11 mouse cellular contexts compared by ENCODE assay signal in genomic region chr16:24494531-24494930, GRCm38 (mm10).
DNase-seq lines count a peak whose midpoint lies in the region; ATAC-seq and TF ChIP-seq lines count a peak whose summit lies in the region.
"Had no signal": no experiment of that assay in that cellular context is flagged by ENCODE, and none has a peak within 500 bp of the region (broad histone marks: within the 10 kb centered on the region; RNA-seq: fewer than 3 reads in every experiment).

No protein-coding gene starts in this region.

- 48% methylated on average over 6 of the region's 6 CpGs for WGBS in lung, adult 2 months
- 23% methylated on average over 6 of the region's 6 CpGs for WGBS in embryonic facial prominence, embryonic 14.5 days
- WGBS in limb, embryonic 12.5 days, result 50% methylated on average over 6 of the region's 6 CpGs

- peaks cover 33% of the 10 kb centered on the region for H3K4me1 ChIP-seq in lung, adult 2 months (ENCODE audit: control insufficient read depth, insufficient read depth, low read length)
- peaks cover 47% of the 10 kb centered on the region for H3K4me1 ChIP-seq in embryonic facial prominence, embryonic 14.5 days (ENCODE audit: control insufficient read depth, insufficient read depth, low read length)
- H3K4me1 ChIP-seq in limb, embryonic 12.5 days (replicated peaks), result peaks cover 52% of the 10 kb centered on the region

- peak; percentile 68 to 69 for DNase-seq in lung, adult 18-20 months
- DNase-seq in lung, adult 2 months, result no peak
- DNase-seq in embryonic facial prominence, embryonic 14.5 days (ENCODE audit: low spot score), result peak; percentile 73
- no peak for DNase-seq in cerebellum, adult 11 months
- no peak for DNase-seq in gastrocnemius, postnatal 10 days
- DNase-seq: thymus, adult 2 months had no signal

- no peaks in the 10 kb centered on the region for H3K27me3 ChIP-seq in embryonic facial prominence, embryonic 14.5 days (replicated peaks; ENCODE audit: control insufficient read depth, insufficient read depth, low read length)
- no peaks in the 10 kb centered on the region for H3K27me3 ChIP-seq in limb, embryonic 12.5 days
- H3K27me3 ChIP-seq: forebrain, embryonic 13.5 days; hindbrain, embryonic 15.5 days had no signal

- H3K27ac ChIP-seq in embryonic facial prominence, embryonic 14.5 days (replicated peaks; ENCODE audit: low read depth, low read length), result peak overlapping the region; percentile 44
- H3K27ac ChIP-seq in limb, embryonic 12.5 days, result 0 out of 2 replicates have a peak overlapping the region, but pooled peaks have one; percentile 23
- H3K27ac ChIP-seq: forebrain, embryonic 13.5 days; hindbrain, embryonic 15.5 days had no signal

- ATAC-seq in embryonic facial prominence, embryonic 14.5 days (ENCODE audit: low read depth), result no peak
- ATAC-seq in limb, embryonic 12.5 days (ENCODE audit: insufficient number of reproducible peaks, insufficient read depth, low FRiP score, low TSS enrichment, low read depth), result no peak
- ATAC-seq in monocyte, adult 5-6 weeks (replicated peaks; ENCODE audit: insufficient number of reproducible peaks, low FRiP score, low TSS enrichment, poor library complexity, severe bottlenecking), result no peak
- ATAC-seq: forebrain, embryonic 13.5 days had no signal

- no peak overlapping the region for H3K4me2 ChIP-seq in embryonic facial prominence, embryonic 14.5 days (ENCODE audit: low read depth, low read length)
- no peak overlapping the region for H3K4me2 ChIP-seq in limb, embryonic 12.5 days
- H3K4me2 ChIP-seq: forebrain, embryonic 13.5 days; hindbrain, embryonic 15.5 days had no signal

- H3K4me3 ChIP-seq in lung, adult 2 months (replicated peaks; ENCODE audit: extremely low read depth, low read depth, low read length), result no peak overlapping the region
- no peak overlapping the region for H3K4me3 ChIP-seq in embryonic facial prominence, embryonic 14.5 days (ENCODE audit: low read depth, low read length)
- H3K4me3 ChIP-seq in limb, embryonic 12.5 days (replicated peaks), result no peak overlapping the region
- H3K4me3 ChIP-seq: forebrain, embryonic 13.5 days; hindbrain, embryonic 15.5 days had no signal

- no peaks in the 10 kb centered on the region for H3K9me3 ChIP-seq in embryonic facial prominence, embryonic 14.5 days (ENCODE audit: control insufficient read depth, low read length)
- no peaks in the 10 kb centered on the region for H3K9me3 ChIP-seq in limb, embryonic 12.5 days
- H3K9me3 ChIP-seq: forebrain, embryonic 13.5 days; hindbrain, embryonic 15.5 days had no signal

- H3K36me3 ChIP-seq in embryonic facial prominence, embryonic 14.5 days (ENCODE audit: control insufficient read depth, insufficient read depth, low read length), result no peaks in the 10 kb centered on the region
- no peaks in the 10 kb centered on the region for H3K36me3 ChIP-seq in limb, embryonic 12.5 days
- H3K36me3 ChIP-seq: G1E; hindbrain, embryonic 15.5 days had no signal

- TF ChIP-seq POLR2A in lung, adult 2 months (IDR thresholded peaks at IDR 0.05; ENCODE audit: borderline replicate concordance, extremely low read depth, low read depth, low read length), result no peak

- no peak overlapping the region for H3K9ac ChIP-seq in embryonic facial prominence, embryonic 14.5 days (ENCODE audit: low read depth, low read length)
- H3K9ac ChIP-seq in limb, embryonic 12.5 days (replicated peaks), result no peak overlapping the region
- H3K9ac ChIP-seq: forebrain, embryonic 13.5 days; hindbrain, embryonic 15.5 days had no signal

- TF ChIP-seq CTCF in lung, adult 2 months (IDR thresholded peaks at IDR 0.05; ENCODE audit: insufficient read depth, low read length), result no peak

Comparison
In these comparisons a context has a peak if more than half of its experiments do, and no peak if none do; other contexts are left out.
1. DNase-seq: peak in lung, adult 18-20 months (2 of 2) and embryonic facial prominence, embryonic 14.5 days (single experiment); none in lung, adult 2 months (single experiment), cerebellum, adult 11 months (single experiment) and gastrocnemius, postnatal 10 days (single experiment).